Mouse (Mus musculus) bone marrow macrophage, adult 2 months (primary cell): Measurements from ENCODE around the gene Hip1r.

Experiments used
- CTCF ChIP-seq: IDR thresholded peaks from 2 replicates; pipeline ENCODE4 v1.5.1; 2012; ENCODE audit warnings: low read depth, mild to moderate bottlenecking, low read length, moderate library complexity
- POLR2A ChIP-seq: IDR thresholded peaks from 2 replicates; pipeline ENCODE4 v1.6.1; 2012; ENCODE audit warnings: mild to moderate bottlenecking, low read depth, low read length, borderline replicate concordance

DNA sequence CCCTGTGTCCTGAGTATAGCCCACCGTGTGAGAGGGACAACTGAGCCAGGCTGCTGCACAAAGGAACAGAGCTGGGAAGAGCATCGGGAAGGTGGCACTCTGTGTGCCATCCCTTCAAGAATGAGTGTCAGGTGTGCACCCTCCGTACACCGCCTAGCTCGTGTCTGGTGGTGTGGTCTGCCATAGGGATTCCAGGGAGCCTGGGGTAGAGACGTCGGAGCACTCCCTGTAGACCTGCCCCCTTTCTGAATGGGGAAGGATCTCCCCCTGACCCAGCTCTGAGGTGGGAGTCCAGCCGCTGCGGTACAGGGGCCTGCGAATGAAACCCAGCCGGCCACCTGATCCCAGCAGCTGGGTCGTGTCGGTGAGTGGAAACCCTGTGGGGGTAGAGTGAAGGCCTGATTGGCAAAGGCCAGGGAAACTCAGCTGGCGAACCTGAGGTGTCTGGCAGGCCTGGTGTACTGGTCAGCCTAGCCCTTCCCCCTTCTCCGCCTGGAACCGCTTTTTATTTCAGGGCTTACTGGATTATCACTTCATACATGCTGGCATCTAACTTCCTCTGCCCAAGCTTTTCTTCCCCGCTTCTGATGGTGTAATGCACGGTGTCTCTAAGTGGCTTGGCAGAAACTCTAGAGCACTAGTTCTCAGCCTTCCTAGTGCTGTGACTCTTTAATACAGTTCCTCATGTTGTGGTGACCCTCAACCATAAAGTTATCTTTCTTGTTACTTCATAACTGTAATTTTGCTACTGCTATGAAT lies 6.0 kb downstream of the Hip1r start:
- TF ChIP-seq POLR2A (no peak), CTCF (no peak)
